Mouse (Mus musculus): ENCODE data around the gene Slc7a6os. TPM values are rescaled to one million over a fixed set of nuclear protein-coding genes. Genes with fewer than 3 reads are reported as not detected.

Gene Slc7a6os
- polyA plus RNA-seq, 1 experiment from 2014 or later = 18.8 TPM

DNA sequence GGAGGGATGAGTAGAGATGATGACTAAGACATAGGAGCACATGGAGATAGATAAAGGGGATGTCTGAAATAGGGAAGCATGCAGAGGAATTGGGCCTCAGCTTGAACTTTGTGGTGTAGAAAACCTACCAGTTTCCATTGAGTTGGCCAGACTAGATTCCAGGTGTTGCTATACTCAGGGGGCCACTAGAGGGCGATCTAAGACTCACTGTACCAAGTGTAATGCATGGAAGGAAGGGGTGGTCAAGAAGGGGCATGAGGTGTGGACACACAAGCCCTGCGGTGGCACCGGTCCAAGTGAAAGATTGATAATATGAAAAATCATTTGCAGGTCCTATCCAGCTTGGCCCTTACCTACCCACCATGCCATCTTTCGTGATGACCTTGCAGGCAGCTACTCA, 45.3 kb downstream of the Slc7a6os start:
- 42% methylated on average over 4 of the region's 4 CpGs for WGBS
- 0 out of 2 replicates have a peak, but pooled peaks cover 2% of the 10 kb centered on the region for H3K4me1 ChIP-seq (replicated peaks; ENCODE audit: control insufficient read depth, insufficient read depth)
- H3K9ac ChIP-seq (ENCODE audit: low read length) = no peak overlapping the region
- peaks cover 13% of the 10 kb centered on the region; the same call in 1 of the 2 replicates for H3K36me3 ChIP-seq (ENCODE audit: control insufficient read depth, insufficient read depth, low read length)
- peak; percentile 91 for TF ChIP-seq CTCF (IDR thresholded peaks at IDR 0.05; ENCODE audit: low read depth)
- TF ChIP-seq EP300 (optimal IDR thresholded peaks at IDR 0.05) = no peak
- no peaks in the 10 kb centered on the region for H3K27me3 ChIP-seq (ENCODE audit: control insufficient read depth, insufficient read depth, low read length)
- H3K9me3 ChIP-seq (ENCODE audit: control insufficient read depth, low read length) = no peaks in the 10 kb centered on the region
- peak; percentile 78 for DNase-seq (ENCODE audit: low spot score)
- H3K4me2 ChIP-seq (replicated peaks; ENCODE audit: low read depth) = no peak overlapping the region
- no peak overlapping the region for H3K4me3 ChIP-seq (ENCODE audit: low read depth, low read length)
- ATAC-seq (ENCODE audit: low FRiP score, low TSS enrichment) = no peak
- H3K27ac ChIP-seq (replicated peaks) = no peak overlapping the region

- TF ChIP-seq EP300 (optimal IDR thresholded peaks at IDR 0.05) = no peak
- no peak for TF ChIP-seq CTCF (IDR thresholded peaks at IDR 0.05; ENCODE audit: low read depth)
- no peaks in the 10 kb centered on the region for H3K9me3 ChIP-seq (ENCODE audit: control insufficient read depth, low read length)
- 90% methylated on average over 9 of the region's 9 CpGs for WGBS
- peaks cover 13% of the 10 kb centered on the region; the same call in 1 of the 2 replicates for H3K36me3 ChIP-seq (ENCODE audit: control insufficient read depth, insufficient read depth, low read length)
- ATAC-seq (ENCODE audit: low FRiP score, low TSS enrichment) (no peak), DNase-seq (ENCODE audit: low spot score) (no peak)
- no peak overlapping the region for H3K9ac ChIP-seq (ENCODE audit: low read length)
- H3K4me3 ChIP-seq (ENCODE audit: low read depth, low read length) = no peak overlapping the region
- H3K27ac ChIP-seq (replicated peaks) = no peak overlapping the region
- no peaks in the 10 kb centered on the region for H3K27me3 ChIP-seq (ENCODE audit: control insufficient read depth, insufficient read depth, low read length)
- H3K4me2 ChIP-seq (replicated peaks; ENCODE audit: low read depth) = no peak overlapping the region
- H3K4me1 ChIP-seq (replicated peaks; ENCODE audit: control insufficient read depth, insufficient read depth) = no peaks in the 10 kb centered on the region
These were observed 47.5 kb downstream of the Slc7a6os start for GRCm38 (mm10) chr8:106163251-106163650.

DNA sequence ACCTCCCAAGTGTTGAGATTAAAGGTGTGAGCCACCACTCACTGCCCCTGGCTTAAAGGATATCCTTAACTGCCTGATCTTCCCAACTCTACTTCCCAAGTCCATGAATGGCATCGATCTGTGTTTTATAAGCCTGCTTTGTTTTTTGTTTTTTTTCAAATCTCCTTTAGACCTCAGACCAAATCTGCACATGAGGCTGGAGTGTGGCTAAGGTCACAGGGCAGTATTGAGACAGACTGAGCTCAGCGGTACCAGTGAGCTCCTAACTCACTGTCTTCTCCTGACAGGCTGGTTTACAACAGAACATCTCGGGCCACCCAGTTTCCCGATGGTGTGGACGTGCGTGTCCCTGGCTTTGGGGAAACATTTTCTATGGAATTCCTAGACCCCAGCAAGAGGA, 50.9 kb downstream of the Slc7a6os start:
- Histone ChIP-seq H3K27me3 (ENCODE audit: control insufficient read depth, insufficient read depth, low read length) (no peaks in the 10 kb centered on the region), H3K4me2 (replicated peaks; ENCODE audit: low read depth) (no peak overlapping the region), H3K9me3 (ENCODE audit: control insufficient read depth, low read length) (no peaks in the 10 kb centered on the region), H3K9ac (ENCODE audit: low read length) (no peak overlapping the region), H3K4me3 (ENCODE audit: low read depth, low read length) (no peak overlapping the region), H3K36me3 (ENCODE audit: control insufficient read depth, insufficient read depth, low read length) (peaks cover 13% of the 10 kb centered on the region; the same call in 1 of the 2 replicates), H3K4me1 (replicated peaks; ENCODE audit: control insufficient read depth, insufficient read depth) (no peaks in the 10 kb centered on the region), H3K27ac (replicated peaks) (no peak overlapping the region)
- TF ChIP-seq CTCF (IDR thresholded peaks at IDR 0.05; ENCODE audit: low read depth) = no peak
- TF ChIP-seq EP300 (optimal IDR thresholded peaks at IDR 0.05) = no peak
- DNase-seq (ENCODE audit: low spot score) (no peak), ATAC-seq (ENCODE audit: low FRiP score, low TSS enrichment) (no peak)
- 89% methylated on average over 6 of the region's 6 CpGs for WGBS

- Histone ChIP-seq H3K36me3 (ENCODE audit: control insufficient read depth, insufficient read depth, low read length) (peaks cover 9% of the 10 kb centered on the region; the same call in 1 of the 2 replicates), H3K27ac (replicated peaks) (no peak overlapping the region), H3K4me2 (replicated peaks; ENCODE audit: low read depth) (no peak overlapping the region), H3K9ac (ENCODE audit: low read length) (no peak overlapping the region), H3K4me1 (replicated peaks; ENCODE audit: control insufficient read depth, insufficient read depth) (no peaks in the 10 kb centered on the region), H3K4me3 (ENCODE audit: low read depth, low read length) (no peak overlapping the region), H3K9me3 (ENCODE audit: control insufficient read depth, low read length) (no peaks in the 10 kb centered on the region), H3K27me3 (ENCODE audit: control insufficient read depth, insufficient read depth, low read length) (no peaks in the 10 kb centered on the region)
- WGBS = 90% methylated on average over 10 of the region's 10 CpGs
- ATAC-seq (ENCODE audit: low FRiP score, low TSS enrichment) (no peak), DNase-seq (ENCODE audit: low spot score) (no peak)
- TF ChIP-seq EP300 (optimal IDR thresholded peaks at IDR 0.05) (no peak), CTCF (IDR thresholded peaks at IDR 0.05; ENCODE audit: low read depth) (no peak)
These were observed 52.4 kb downstream of the Slc7a6os start for GRCm38 (mm10) chr8:106158381-106158780.

DNA sequence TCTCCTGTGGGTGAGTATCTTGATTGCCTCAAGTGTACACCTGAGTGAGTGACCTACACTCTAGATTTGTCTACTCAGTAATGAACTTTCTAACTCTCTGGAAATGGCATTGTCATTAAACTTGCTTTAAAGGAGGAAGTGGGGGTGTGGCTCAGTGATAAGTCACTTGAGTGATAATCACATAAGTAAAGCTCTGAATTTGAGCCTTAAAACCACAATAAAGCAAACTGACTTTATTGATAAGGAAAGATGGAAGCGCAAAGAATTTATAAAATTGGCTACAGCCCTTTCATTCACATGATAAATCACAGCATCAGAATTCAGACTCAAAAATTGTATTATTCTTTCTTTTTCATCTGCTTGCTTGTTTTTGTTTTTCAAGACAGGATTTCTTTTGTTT, 53.3 kb downstream of the Slc7a6os start:
- Histone ChIP-seq H3K4me3 (ENCODE audit: low read depth, low read length) (no peak overlapping the region), H3K36me3 (ENCODE audit: control insufficient read depth, insufficient read depth, low read length) (peaks cover 8% of the 10 kb centered on the region; the same call in 1 of the 2 replicates), H3K4me1 (replicated peaks; ENCODE audit: control insufficient read depth, insufficient read depth) (no peaks in the 10 kb centered on the region), H3K9me3 (ENCODE audit: control insufficient read depth, low read length) (no peaks in the 10 kb centered on the region), H3K9ac (ENCODE audit: low read length) (no peak overlapping the region), H3K4me2 (replicated peaks; ENCODE audit: low read depth) (no peak overlapping the region), H3K27ac (replicated peaks) (no peak overlapping the region), H3K27me3 (ENCODE audit: control insufficient read depth, insufficient read depth, low read length) (no peaks in the 10 kb centered on the region)
- TF ChIP-seq EP300 (optimal IDR thresholded peaks at IDR 0.05) = no peak
- no peak for TF ChIP-seq CTCF (IDR thresholded peaks at IDR 0.05; ENCODE audit: low read depth)
- 79% methylated on average over 1 of the region's 1 CpGs for WGBS
- DNase-seq (ENCODE audit: low spot score) (no peak), ATAC-seq (ENCODE audit: low FRiP score, low TSS enrichment) (peak; percentile 51; the same call in 1 of the 2 replicates)

DNA sequence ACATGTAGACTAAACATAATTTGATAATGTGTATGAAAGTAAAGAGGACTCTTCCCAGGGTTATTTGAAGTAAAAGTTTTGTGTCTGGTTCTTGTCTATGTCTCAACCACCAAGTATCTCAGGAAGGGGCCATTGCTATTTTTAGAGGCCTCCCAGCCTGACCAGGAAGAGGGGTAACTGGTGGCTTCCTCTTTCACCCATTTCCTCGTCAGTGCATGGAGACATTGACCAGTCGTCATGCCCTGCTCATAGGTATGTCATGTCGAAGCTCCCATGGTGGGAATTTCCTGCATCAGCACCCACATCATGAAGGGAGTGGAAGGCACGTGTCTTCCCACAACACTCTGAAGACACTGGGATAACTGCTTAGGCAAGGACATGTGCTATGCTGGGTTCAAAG, 57.9 kb downstream of the Slc7a6os start:
- no peaks in the 10 kb centered on the region for H3K36me3 ChIP-seq (ENCODE audit: control insufficient read depth, insufficient read depth, low read length)
- no peak overlapping the region for H3K4me3 ChIP-seq (ENCODE audit: low read depth, low read length)
- H3K27ac ChIP-seq (replicated peaks) = no peak overlapping the region
- TF ChIP-seq EP300 (optimal IDR thresholded peaks at IDR 0.05) = no peak
- TF ChIP-seq CTCF (IDR thresholded peaks at IDR 0.05; ENCODE audit: low read depth) = no peak
- H3K27me3 ChIP-seq (ENCODE audit: control insufficient read depth, insufficient read depth, low read length) = no peaks in the 10 kb centered on the region
- WGBS = 73% methylated on average over 4 of the region's 4 CpGs
- DNase-seq (ENCODE audit: low spot score) (no peak), ATAC-seq (ENCODE audit: low FRiP score, low TSS enrichment) (no peak)
- no peak overlapping the region for H3K4me2 ChIP-seq (replicated peaks; ENCODE audit: low read depth)
- no peaks in the 10 kb centered on the region for H3K9me3 ChIP-seq (ENCODE audit: control insufficient read depth, low read length)
- H3K9ac ChIP-seq (ENCODE audit: low read length) = no peak overlapping the region
- H3K4me1 ChIP-seq (replicated peaks; ENCODE audit: control insufficient read depth, insufficient read depth) = no peaks in the 10 kb centered on the region

Data from stomach, postnatal 0 days (tissue).